Mouse (Mus musculus) thymus, adult 2 months (tissue): ENCODE data around the gene Stk24.

Source experiments
- CTCF ChIP-seq: fragments of 200-500 bp; IDR thresholded peaks from 2 replicates; pipeline ENCODE4 v1.5.1; 2012; ENCODE audit warnings: mild to moderate bottlenecking, control low read depth, low read length, moderate library complexity, borderline replicate concordance; ENCODE audit not compliant: control insufficient read depth, poor library complexity, insufficient read depth; ENCODE audit errors: extremely low read depth
- POLR2A ChIP-seq: fragments of 200-500 bp; IDR thresholded peaks from 2 replicates; pipeline ENCODE4 v1.6.1; 2012; ENCODE audit warnings: mild to moderate bottlenecking, low read length, control low read depth, moderate library complexity; ENCODE audit not compliant: control insufficient read depth, poor library complexity, insufficient read depth; ENCODE audit errors: extremely low read depth

DNA sequence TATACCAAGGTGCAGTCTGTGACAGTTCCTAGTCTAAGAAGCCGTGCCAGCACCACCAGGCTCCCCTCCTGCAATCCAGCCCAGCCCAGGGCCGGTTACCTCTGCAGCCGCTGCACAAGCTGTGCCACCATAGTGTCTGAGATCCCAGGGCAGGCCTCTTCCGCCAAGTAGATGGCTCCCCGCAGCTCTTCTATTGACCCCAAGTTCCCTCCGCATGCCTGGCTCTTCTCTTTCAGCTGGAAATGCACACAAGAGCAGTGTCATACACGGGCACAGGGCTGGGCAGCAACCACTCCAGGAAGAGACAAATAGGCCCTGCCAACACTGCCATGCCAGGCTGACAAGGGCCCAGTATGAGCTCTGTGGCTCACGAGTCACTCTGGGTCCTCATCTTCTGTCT lies 87.9 kb downstream of the Stk24 start:
- TF ChIP-seq CTCF (no peak), POLR2A (no peak)
